Mouse (Mus musculus): ENCODE measurements around the gene Sppl2a.
"Not testable (repeated sequence)": the region's sequence is repeated elsewhere in the genome, so short reads cannot be mapped to it uniquely, and the experiment has no call there.

Sppl2a gene

DNA sequence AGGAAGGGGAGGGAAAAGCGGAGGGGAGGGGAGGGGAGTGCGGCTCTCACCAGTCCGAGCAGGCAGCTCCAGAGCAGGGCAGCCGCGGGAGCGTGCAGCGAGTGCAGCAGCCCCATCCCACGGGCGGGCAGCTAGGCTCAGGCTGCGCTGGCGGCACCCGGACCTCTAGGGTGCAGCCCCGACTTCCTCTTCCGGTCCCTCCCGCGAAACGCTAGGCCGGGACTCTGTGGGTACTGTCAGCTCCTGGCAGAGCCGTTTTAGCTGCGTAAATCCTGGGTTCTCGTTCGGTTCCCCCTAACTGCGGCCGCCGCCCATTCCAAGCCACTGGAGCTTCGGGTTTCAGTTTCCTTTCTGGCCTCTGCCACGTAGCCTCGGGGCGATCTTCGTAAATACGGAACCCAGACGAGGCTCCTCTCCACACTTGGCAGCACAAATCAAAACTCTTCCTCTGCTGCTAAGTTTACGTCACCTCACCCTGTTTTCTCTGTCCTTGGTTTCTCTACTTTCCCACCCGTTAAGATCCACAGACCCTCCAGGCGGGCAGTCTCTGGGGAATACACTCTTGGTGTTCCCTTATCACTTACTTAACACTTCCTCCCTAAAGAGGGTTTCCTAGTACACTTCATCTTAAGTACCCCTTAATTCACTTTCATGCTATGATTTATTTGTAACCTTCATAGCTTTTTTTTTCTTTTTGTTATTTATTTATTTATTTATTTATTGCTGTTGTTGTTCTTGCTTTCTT, at the start of gene Sppl2a:
TSS of gene Sppl2a (minus strand) at position 339 of the 745 bp plus-strand sequence.
- in situ Hi-C loops (cut with MboI) = loop anchor here (10.0 kb wide), 1 partner anchor 72 kb away; the partner anchor contains the start of gene Ap4e1

DNA sequence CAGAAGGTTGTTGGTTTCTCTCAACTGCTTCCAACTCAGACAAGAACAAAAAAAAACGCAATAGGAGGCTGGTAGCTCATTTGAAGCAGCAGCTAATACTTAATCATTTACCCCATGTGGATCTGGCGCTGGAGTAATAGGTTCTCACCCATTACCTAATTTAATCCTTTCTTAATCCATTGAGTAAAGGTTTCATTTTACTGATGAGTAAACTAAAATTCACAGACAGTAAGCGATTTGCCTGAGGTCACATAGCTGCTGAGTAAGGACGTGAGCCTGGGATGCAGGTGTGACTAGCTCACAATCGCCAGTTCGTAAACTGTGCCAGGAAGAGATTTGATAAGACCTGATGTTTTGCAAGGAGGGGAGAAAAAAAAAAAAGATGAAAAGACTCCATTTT, 44.4 kb upstream of the Sppl2a start:
- in situ Hi-C loops (cut with MboI) = no loop called here

DNA sequence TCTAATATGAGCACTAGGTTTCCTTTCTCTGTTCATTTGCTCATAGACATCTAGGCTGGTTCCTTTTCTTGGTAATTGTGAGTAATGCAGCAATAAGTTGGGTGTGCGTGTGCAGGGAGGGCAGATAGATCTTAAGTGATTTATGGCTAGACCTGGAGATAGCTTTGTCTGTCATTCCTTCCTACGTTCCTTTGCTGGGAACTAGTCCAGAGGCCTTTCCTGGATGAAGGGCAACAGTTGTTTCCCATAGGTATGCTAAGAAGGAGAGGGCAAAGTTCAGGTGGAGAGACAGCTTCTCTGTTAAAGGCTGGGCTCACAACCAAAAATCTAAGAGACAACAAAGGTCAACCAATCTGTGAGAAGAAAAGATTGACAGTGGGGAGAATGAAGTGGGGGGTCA, 28.7 kb upstream of the Sppl2a start:
- in situ Hi-C loops (cut with MboI) = no loop called here

- in situ Hi-C loops (cut with MboI) = no loop called here
Observed at GRCm38 (mm10) chr2:126955671-126956070, 22.6 kb upstream of the Sppl2a start.

- in situ Hi-C loops (cut with MboI) = no loop called here
Observed at GRCm38 (mm10) chr2:126951085-126951484, 18.1 kb upstream of the Sppl2a start.

DNA sequence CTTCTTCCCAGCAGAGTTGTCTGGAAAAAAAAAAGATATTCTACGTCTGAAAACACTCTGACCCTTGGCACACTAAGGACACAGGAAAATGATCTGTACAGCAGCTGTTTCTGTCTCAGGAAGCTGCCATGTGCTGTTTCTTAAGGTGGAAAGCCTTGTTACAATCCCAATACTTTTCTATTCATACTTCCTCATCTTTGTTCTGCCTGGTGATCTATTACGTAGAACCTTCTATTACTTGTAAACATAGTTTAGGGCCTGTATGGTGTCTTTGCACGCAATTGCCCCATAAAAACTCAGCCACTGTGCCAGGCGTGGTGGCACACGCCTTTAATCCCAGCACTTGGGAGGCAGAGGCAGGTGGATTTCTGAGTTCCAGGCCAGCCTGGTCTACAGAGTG, 17.4 kb upstream of the Sppl2a start:
- in situ Hi-C loops (cut with MboI) = no loop called here

DNA sequence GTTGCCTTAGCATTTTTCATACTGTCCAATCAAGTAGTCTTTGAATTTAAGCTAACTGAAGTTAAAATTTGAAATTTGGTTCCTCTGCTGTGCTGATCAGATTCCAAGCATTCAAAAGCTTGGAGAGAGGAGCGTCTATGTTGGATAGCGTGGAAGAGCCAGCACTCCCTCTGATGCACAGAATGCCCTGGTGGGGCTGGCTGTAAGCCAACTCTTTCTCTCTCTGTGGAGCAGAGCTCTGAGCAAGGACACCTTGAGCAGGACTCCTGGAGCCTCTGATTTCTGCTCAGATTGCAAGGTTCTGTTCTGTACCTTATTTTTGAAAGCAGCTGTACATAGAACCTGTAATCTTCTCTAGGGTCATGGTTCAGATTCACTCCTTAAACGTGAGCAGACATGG, 16.8 kb upstream of the Sppl2a start:
- in situ Hi-C loops (cut with MboI) = no loop called here

DNA sequence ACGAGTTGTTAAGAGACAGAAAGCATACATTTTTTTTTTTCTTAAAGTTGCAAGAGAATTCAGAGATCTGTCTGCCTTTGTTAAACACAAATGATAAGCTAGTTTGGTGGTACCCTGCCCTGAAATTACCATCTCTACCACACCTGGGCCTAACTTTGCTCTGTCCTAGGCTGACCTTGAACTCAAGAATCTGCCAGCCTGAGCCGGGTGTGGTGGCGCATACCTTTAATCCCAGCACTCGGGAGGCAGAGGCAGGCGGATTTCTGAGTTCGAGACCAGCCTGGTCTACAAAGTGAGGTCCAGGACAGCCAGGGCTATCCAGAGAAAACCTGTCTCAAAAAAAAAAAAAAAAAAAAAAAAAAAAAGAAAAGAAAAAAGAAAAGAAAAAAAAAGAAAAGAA, 16.3 kb upstream of the Sppl2a start:
- in situ Hi-C loops (cut with MboI) = not testable (repeated sequence)

GRCm38 (mm10) chr2:126948231-126948630, 15.2 kb upstream of the Sppl2a start:
- in situ Hi-C loops (cut with MboI) = no loop called here

GRCm38 (mm10) chr2:126947646-126948045, 14.6 kb upstream of the Sppl2a start:
- in situ Hi-C loops (cut with MboI) = no loop called here

- in situ Hi-C loops (cut with MboI) = no loop called here
Observed at GRCm38 (mm10) chr2:126943211-126943610, 10.2 kb upstream of the Sppl2a start.

- in situ Hi-C loops (cut with MboI) = no loop called here
Observed at GRCm38 (mm10) chr2:126940314-126940866, 7.4 kb upstream of the Sppl2a start.

DNA sequence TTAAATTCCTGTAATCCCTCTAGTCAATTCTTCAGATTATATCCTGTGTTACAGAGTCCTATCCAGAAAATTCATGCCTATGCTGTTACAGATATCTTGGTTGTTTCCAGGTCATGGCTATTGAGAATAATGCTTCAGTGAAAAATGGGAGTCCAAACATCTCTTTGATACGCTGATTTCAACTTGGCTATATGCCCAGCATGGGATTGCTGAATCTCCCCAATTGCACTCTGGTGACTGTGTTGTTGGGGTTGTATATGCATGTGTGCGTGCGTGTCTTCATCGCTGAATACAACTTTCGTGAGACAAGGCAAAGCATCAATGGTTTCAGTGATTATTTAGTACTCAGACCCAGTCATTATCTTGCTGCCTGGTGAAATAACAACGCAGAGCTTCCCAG, 5.0 kb upstream of the Sppl2a start:
- in situ Hi-C loops (cut with MboI) = loop anchor here (10.0 kb wide), 1 partner anchor 67 kb away; the partner anchor contains the start of gene Ap4e1

DNA sequence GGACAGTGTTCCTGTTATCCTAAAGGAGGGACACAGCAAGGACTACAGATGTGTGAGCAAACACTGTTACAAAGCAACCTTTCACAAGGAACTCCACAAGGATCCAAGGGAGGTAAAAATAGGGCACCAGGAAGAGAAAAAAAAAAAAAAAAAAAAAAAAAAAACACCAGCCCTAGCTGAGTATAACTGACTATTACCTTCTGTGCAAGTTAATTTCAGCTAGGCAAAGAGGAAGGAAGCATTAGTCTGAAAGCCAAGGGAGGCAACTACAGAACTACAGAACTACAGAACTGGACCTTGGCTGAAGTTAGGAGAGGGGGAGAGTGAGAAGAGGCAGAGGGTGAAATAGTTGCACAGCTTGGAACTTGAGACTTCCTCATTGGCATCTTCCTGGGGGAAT, 886 bp upstream of the Sppl2a start:
- in situ Hi-C loops (cut with MboI) = loop anchor here (10.0 kb wide), 1 partner anchor 71 kb away; the partner anchor contains the start of gene Ap4e1

DNA sequence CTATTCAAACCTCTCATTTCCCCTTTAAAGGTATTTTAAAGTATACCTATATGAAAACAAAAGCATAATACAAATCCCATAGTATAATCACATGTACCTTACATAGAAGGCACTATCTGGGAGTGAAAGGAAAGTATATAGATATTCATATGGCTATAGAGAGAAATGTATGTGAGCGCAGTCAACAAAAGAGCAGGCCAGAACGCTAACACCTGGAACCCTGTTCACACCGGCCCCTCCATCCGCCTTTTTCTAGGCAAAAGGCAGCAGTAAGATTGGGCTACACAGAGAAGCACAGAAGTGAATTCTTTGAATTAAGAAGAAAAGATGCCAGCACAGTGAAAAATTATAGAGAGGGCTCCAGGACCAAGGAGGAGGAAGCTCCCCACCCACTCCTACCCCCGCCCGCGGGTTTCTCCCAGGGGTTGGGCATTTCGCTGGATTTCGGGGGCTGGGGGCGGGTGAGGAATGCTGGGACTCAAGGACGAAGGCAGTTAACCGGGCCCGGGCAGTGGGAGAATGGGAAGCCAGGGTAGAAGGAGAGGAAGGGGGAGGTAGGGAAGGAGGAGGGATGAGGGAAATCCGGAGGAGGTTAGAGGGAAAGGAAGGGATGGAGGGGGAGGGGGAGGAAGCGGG, 656 bp downstream of the Sppl2a start:
- in situ Hi-C loops (cut with MboI) = loop anchor here (10.0 kb wide), 1 partner anchor 72 kb away; the partner anchor contains the start of gene Ap4e1

DNA sequence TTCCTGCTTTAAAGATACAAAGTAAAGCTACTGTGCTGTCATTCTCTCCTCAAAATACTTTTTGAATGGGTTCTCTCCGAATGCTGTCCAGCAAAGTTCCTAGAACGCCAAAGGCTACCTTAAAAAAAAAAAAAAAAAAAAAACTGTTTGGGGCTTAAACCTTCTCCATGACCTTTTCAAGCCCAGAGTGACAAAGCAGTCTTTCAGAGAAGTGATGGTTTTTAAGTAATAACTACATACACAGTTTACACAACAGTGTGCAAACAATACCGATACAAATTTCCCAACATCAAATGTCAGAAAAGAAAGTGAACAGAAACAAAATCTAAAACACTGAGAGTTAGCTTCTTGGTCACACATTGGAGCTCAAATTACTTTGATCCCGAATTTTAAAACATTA, 1.3 kb downstream of the Sppl2a start:
- in situ Hi-C loops (cut with MboI) = loop anchor here (10.0 kb wide), 1 partner anchor 73 kb away; the partner anchor contains the start of gene Ap4e1

- in situ Hi-C loops (cut with MboI) = no loop called here
Observed at GRCm38 (mm10) chr2:126928681-126929080, 4.4 kb downstream of the Sppl2a start.

DNA sequence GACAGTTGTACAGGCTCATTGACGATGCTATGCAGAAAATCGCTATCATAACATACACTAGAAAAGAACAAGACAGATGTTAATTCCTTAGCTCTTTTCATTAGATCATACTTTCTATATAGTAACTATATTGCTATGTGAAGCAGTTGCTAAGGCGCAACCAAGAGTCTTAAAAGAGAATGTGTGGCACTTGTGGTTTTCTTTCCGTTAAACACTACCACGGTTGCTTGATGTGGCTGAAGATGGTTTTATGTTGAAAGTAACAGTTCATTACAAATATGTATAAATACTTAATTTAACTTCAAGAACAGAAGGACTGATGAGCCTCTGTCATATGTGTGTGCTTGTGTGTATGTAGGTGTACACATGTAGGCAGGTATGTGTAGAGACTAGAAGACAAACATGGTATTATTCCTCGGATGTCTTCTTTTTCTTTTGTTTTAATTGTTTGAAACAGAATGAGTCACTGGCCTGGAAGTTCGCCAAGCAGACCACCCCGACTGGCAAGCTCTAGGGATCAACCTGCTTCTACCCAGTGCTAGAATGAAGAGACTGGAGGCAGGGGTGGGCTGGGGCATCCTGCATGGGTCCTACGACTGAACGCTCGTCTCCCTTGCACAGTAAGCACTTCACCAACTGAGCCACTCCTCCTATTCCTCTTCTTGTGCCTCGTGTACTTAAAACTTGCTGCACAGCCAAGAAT, 12.5 kb downstream of the Sppl2a start:
- in situ Hi-C loops (cut with MboI) = no loop called here

DNA sequence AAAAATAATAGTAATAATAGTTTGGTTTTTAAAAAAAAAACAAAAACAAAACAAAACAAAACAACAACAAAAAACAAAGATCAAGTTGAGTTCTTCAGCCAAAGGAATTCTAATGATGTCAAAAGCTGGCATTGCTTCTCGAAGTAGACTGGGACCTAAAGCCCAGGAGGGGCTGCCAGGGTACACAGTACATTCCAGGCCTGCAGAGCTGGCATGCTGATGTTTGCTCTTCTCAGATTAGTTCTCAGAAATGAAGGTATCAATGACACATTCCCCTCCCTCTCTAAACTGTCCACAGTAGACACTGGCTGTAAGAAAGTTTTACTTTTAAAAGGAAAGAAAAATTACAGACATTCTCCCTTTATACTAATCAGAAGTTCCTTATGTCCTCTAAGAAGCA, 16.8 kb downstream of the Sppl2a start:
- in situ Hi-C loops (cut with MboI) = no loop called here

DNA sequence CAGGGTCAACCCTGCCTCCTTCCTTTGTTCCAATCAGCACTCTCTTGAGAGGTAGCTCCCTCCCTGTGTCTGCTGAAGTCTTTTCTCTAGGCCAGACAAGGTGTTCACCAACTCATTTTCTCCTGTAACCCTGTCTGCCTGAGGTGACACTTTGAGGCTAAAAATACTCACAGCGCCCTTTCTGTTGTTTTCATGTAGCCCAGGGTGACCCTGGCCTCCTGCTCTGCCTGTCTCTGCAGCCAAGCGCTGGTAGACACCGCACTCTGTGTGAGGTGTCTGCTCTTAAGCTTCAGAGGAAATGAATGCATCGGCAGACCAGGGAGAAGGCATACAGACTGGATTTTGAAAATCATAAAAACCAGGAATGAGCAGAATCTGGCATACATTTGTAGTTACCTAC, 18.9 kb downstream of the Sppl2a start:
- in situ Hi-C loops (cut with MboI) = no loop called here

GRCm38 (mm10) chr2:126904162-126904561, 28.9 kb downstream of the Sppl2a start:
- in situ Hi-C loops (cut with MboI) = no loop called here

- in situ Hi-C loops (cut with MboI) = no loop called here
Observed at GRCm38 (mm10) chr2:126897511-126897910, 35.5 kb downstream of the Sppl2a start.
